Mouse (Mus musculus) lung, postnatal 0 days (tissue): ENCODE data around the gene Dgkz.

Experiments used
- CTCF ChIP-seq: IDR thresholded peaks from 2 replicates; pipeline ENCODE4 v1.5.1; 2016; ENCODE audit warnings: antibody characterized with exemption, mild to moderate bottlenecking
- EP300 ChIP-seq: IDR thresholded peaks from 2 replicates; pipeline ENCODE4 v1.6.1; 2016; ENCODE audit warnings: antibody characterized with exemption, mild to moderate bottlenecking, control low read depth

- no peak for TF ChIP-seq CTCF
- TF ChIP-seq EP300 = no peak
Measured at GRCm38 (mm10) chr2:91977960-91978359, 2.3 kb upstream of the Dgkz start.
